16 mouse cellular contexts compared by ENCODE assay signal in genomic region chr16:92177718-92178117, GRCm38 (mm10).
DNase-seq lines count a peak whose midpoint lies in the region; ATAC-seq and TF ChIP-seq lines count a peak whose summit lies in the region.
"Had no signal": no experiment of that assay in that cellular context is flagged by ENCODE, and none has a peak within 500 bp of the region (broad histone marks: within the 10 kb centered on the region; RNA-seq: fewer than 3 reads in every experiment).

No protein-coding gene starts in this region.

- H3K4me3 ChIP-seq in kidney, adult 2 months (ENCODE audit: insufficient read depth, low read depth, low read length): no peak overlapping the region
- no peak overlapping the region for H3K4me3 ChIP-seq in lung, postnatal 0 days (ENCODE audit: low read depth, low read length)
- H3K4me3 ChIP-seq in embryonic facial prominence, embryonic 11.5 days (ENCODE audit: low read depth, low read length): no peak overlapping the region
- H3K4me3 ChIP-seq: embryonic facial prominence, embryonic 15.5 days; forebrain, embryonic 12.5 days; myocyte had no signal

- H3K36me3 ChIP-seq in kidney, adult 2 months (ENCODE audit: control insufficient read depth, insufficient read depth, low read length): no peaks in the 10 kb centered on the region
- no peaks in the 10 kb centered on the region for H3K36me3 ChIP-seq in lung, postnatal 0 days (ENCODE audit: insufficient read depth, low read length)
- H3K36me3 ChIP-seq in embryonic facial prominence, embryonic 11.5 days (replicated peaks; ENCODE audit: control insufficient read depth, insufficient read depth, low read depth, low read length): no peaks in the 10 kb centered on the region
- H3K36me3 ChIP-seq: embryonic facial prominence, embryonic 15.5 days; forebrain, embryonic 12.5 days had no signal

- peak; percentile 13 for DNase-seq in adrenal gland, adult 2 months
- no peak for DNase-seq in adrenal gland, adult 18-20 months (ENCODE audit: low spot score in 2 of 2)
- DNase-seq in kidney, adult 2 months: no peak
- no peak for DNase-seq in kidney, adult 11 months
- DNase-seq in lung, postnatal 0 days (ENCODE audit: low spot score): peak; percentile 8
- DNase-seq in lung, adult 18-20 months: no peak
- peak; percentile 21 for DNase-seq in embryonic facial prominence, embryonic 11.5 days (ENCODE audit: low spot score)
- DNase-seq in thymus, postnatal 0 days (ENCODE audit: low spot score): no peak
- DNase-seq: cerebellum, postnatal 14 days; heart, postnatal 36 days; right cerebral cortex, postnatal 14 days; thymus, adult 18-20 months had no signal

- ATAC-seq in lung, postnatal 0 days: no peak
- no peak for ATAC-seq in embryonic facial prominence, embryonic 11.5 days (replicated peaks; ENCODE audit: insufficient number of reproducible peaks, low FRiP score, low TSS enrichment, low read depth)

- no peak for TF ChIP-seq POLR2A in kidney, adult 2 months (IDR thresholded peaks at IDR 0.05; ENCODE audit: low read depth, low read length)

- H3K27ac ChIP-seq in kidney, adult 2 months (ENCODE audit: insufficient read depth, low read depth, low read length): no peak overlapping the region
- H3K27ac ChIP-seq in lung, postnatal 0 days (ENCODE audit: low read length): no peak overlapping the region
- no peak overlapping the region for H3K27ac ChIP-seq in embryonic facial prominence, embryonic 11.5 days (replicated peaks; ENCODE audit: low read depth, low read length)
- H3K27ac ChIP-seq: forebrain, embryonic 12.5 days; liver, embryonic 14.5 days had no signal

- no peaks in the 10 kb centered on the region for H3K4me1 ChIP-seq in kidney, adult 2 months (ENCODE audit: control insufficient read depth, insufficient read depth, low read length)
- no peaks in the 10 kb centered on the region for H3K4me1 ChIP-seq in lung, postnatal 0 days (ENCODE audit: insufficient read depth, low read depth, low read length)
- no peaks in the 10 kb centered on the region for H3K4me1 ChIP-seq in embryonic facial prominence, embryonic 11.5 days (ENCODE audit: control insufficient read depth, insufficient read depth, low read length)
- H3K4me1 ChIP-seq: forebrain, embryonic 12.5 days had no signal

- 97% methylated on average over 1 of the region's 1 CpGs for WGBS in kidney, adult 2 months
- WGBS in lung, postnatal 0 days: 75% methylated on average over 1 of the region's 1 CpGs
- whole genome bisulfite sequencing in embryonic facial prominence, embryonic 11.5 days: 82% methylated on average over 1 of the region's 1 CpGs

- H3K9me3 ChIP-seq in lung, postnatal 0 days (ENCODE audit: low read length): no peaks in the 10 kb centered on the region
- no peaks in the 10 kb centered on the region for H3K9me3 ChIP-seq in embryonic facial prominence, embryonic 11.5 days (replicated peaks; ENCODE audit: control insufficient read depth, low read length)
- H3K9me3 ChIP-seq: embryonic facial prominence, embryonic 15.5 days; forebrain, embryonic 12.5 days had no signal

- no peak overlapping the region for H3K4me2 ChIP-seq in lung, postnatal 0 days (replicated peaks; ENCODE audit: low read depth, low read length)
- no peak overlapping the region for H3K4me2 ChIP-seq in embryonic facial prominence, embryonic 11.5 days (ENCODE audit: low read depth, low read length)
- H3K4me2 ChIP-seq: embryonic facial prominence, embryonic 15.5 days; forebrain, embryonic 12.5 days had no signal

- H3K9ac ChIP-seq in lung, postnatal 0 days (replicated peaks; ENCODE audit: low read depth): no peak overlapping the region
- no peak overlapping the region for H3K9ac ChIP-seq in embryonic facial prominence, embryonic 11.5 days (replicated peaks; ENCODE audit: low read length)
- H3K9ac ChIP-seq: embryonic facial prominence, embryonic 15.5 days; forebrain, embryonic 12.5 days; liver, embryonic 14.5 days had no signal

- H3K27me3 ChIP-seq in kidney, adult 2 months (replicated peaks; ENCODE audit: control insufficient read depth, insufficient read depth, low read length): no peaks in the 10 kb centered on the region
- H3K27me3 ChIP-seq in lung, postnatal 0 days (replicated peaks; ENCODE audit: insufficient read depth, low read length): no peaks in the 10 kb centered on the region
- H3K27me3 ChIP-seq in embryonic facial prominence, embryonic 11.5 days (ENCODE audit: control insufficient read depth, insufficient read depth, low read length): no peaks in the 10 kb centered on the region
- H3K27me3 ChIP-seq: embryonic facial prominence, embryonic 15.5 days; forebrain, embryonic 12.5 days had no signal

- TF ChIP-seq CTCF in kidney, adult 2 months (conservative IDR thresholded peaks at IDR 0.05; ENCODE audit: insufficient read depth, insufficient read length, low read depth, low read length): peak; percentile 34
- peak; percentile 49 for TF ChIP-seq CTCF in lung, postnatal 0 days (IDR thresholded peaks at IDR 0.05)

- TF ChIP-seq EP300 in lung, postnatal 0 days (IDR thresholded peaks at IDR 0.05): no peak

Comparison
In these comparisons a context has a peak if more than half of its experiments do, and no peak if none do; other contexts are left out.
1. DNase-seq: peak in adrenal gland, adult 2 months (single experiment), lung, postnatal 0 days (single experiment) and embryonic facial prominence, embryonic 11.5 days (single experiment); none in adrenal gland, adult 18-20 months (0 of 2), kidney, adult 2 months (single experiment), kidney, adult 11 months (single experiment), lung, adult 18-20 months (0 of 2) and thymus, postnatal 0 days (single experiment).